Mouse (Mus musculus): ENCODE measurements around the gene Lrrn4cl. TPM values are rescaled to one million over a fixed set of nuclear protein-coding genes. Genes with fewer than 3 reads are reported as not detected.
A peak's percentile ranks its signal among the peaks of the same experiment; 100 is the strongest.
"Not testable (repeated sequence)": the region's sequence is repeated elsewhere in the genome, so short reads cannot be mapped to it uniquely, and the experiment has no call there.

Gene Lrrn4cl
- total RNA-seq, 2 experiments from 2014 or later = 0.30 to 0.55 TPM

DNA sequence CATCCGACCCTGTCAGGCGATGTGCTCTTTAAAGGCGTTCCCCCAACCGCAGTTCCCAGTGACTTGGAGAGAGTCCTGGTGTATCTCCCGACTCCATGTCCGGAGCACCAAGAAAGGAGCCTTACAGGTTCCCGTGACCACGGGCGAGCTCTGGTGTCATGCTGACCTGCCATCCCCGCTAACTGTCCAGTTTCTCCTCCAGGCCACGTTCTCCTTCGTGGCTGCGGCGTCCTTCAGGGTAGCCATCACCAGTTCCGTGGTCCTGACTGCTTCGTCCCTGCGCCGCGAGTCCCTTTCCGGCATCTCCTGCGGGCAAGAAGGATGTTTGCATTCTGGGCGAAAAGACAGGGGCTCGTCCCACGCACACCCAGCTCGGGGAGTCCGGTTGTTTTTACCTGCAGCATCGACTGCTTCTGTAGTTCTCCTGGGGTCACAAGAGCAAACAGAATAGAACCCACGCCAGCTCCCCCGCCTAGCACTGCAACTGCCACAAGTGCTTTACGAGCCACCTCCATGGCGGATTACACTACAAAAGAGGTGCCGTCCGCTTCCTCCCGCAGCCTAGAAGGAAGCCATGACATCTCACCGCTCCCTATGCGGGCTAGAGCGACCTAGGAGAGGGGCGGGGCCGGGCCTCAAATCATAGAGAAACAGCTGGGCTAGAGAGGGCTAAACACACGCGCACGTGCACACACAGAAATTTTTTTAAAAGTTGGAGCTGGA lies 29.9 kb downstream of the Lrrn4cl start, which contains the start of gene Uqcc3:
Uqcc3 (minus strand) TSS at position 613 of the 723 bp plus-strand sequence.
- peak; percentile 82 to 91 for DNase-seq (ENCODE audit: low spot score in 2 of 2)

DNA sequence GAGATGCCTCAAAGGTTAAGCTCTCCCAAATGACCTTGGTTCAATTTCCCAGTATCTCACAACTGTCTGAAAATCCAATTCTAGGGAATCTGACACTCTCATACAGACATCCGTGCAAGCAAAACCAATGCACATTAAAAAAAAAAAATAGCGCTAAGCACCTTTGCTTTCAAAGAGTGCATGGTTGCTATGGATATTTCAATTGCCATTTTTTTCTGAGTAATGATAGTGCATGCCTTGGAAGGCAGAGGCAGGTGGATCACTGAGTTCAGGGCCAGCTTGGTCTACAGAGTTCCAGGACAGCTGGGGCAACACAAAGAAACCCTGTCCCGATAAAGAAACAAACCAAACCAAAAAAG lies 30.4 kb downstream of the Lrrn4cl start:
- no peak for DNase-seq (ENCODE audit: low spot score in 2 of 2)

DNA sequence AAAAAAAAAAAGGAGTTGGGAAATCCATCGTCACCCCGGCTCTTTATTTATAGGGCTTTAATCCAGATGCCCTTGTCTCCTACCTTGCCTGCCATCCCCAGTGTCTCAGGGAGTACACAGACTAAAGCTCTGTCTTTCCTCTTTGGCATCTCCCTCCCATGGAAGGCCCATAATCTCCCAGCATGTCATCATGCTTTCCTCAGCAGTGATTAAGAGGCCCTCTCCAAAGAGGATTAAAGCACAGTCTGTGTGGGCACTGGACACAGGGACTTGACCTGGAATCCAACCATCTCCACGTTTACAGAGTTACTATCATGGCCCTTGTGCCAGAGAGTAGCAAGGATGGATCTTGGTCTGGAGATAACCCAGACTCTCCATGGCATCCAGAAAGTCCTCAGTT lies 33.0 kb downstream of the Lrrn4cl start, which contains the start of the genes Lbhd1 and Gm49403:
Lbhd1 (plus strand) TSS at position 117 of the 400 bp plus-strand sequence.
Gm49403 (plus strand) TSS at position 315 of the 400 bp plus-strand sequence.
- DNase-seq (ENCODE audit: low spot score in 2 of 2) = no peak

DNA sequence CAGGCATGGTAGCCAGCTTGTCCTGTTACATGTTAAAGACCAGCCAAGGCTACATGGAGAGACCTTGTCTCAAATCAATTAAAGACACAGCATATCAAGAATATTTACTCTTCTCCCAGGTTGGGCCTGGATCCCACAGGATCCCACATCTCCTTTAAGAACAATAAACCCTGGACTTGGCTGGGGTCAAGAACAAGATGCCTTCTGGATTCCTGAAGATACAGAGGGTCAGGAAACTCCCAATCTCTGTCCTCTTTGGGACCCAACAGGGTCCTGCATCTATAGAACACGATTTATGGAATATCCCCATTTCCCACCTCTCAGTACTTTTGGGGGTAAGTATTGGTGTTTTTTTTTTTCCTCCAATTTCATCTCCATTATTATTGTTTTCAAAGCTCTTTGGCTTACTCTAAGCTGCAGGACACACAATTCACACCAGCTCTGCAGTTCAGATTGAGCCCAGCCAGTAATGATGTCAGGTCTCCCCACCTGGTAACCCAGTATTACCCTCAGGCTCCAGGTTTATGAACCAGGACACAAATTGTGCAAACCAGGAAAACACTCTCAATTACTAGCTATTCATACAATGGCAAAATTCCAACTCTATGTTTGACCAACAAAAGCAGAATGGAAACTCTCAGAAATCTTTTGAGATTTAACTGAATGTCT lies 36.5 kb downstream of the Lrrn4cl start:
- DNase-seq (ENCODE audit: low spot score in 2 of 2) = no peak

DNA sequence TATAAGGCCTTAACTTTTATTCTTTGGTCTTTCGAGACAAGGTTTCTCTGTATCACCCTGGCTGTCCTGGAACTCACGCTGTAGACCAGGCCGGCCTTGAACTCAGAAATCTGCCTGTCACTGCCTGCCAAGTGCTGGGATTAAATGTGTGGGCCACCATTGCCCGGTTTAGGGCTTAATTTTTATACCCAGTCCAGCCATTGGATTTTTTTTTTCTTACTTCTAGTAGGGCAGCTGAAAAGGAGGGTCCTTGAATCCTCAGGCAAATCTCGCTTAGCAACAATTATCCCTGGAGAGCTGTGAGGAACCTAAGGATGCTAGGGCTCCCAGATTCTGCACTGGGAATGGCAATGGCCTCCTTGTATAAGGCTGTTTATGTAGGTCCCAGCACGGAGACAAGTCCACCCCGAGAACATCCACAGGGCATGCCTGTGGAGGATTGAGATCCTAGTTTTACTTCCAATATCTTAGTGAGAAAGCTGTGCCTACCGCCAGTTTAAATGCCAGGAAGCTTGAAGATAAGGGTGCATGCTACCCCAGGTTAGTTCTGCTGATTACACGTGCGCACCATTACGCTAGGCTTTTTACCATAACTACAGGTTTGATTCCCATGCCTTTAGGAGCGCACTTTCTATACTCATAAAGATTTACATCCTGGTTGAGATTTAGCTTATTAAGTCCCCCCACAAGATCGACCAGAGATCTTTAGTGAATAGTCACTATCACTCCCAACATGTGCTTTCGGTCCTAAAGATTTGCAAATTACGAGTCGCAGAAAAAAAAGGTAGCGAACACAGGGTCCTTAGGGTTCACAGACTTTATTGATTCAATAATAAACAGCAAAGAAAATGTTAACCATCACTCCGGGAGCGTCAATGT lies 37.3 kb downstream of the Lrrn4cl start:
- no peak for DNase-seq (ENCODE audit: low spot score in 2 of 2)

DNA sequence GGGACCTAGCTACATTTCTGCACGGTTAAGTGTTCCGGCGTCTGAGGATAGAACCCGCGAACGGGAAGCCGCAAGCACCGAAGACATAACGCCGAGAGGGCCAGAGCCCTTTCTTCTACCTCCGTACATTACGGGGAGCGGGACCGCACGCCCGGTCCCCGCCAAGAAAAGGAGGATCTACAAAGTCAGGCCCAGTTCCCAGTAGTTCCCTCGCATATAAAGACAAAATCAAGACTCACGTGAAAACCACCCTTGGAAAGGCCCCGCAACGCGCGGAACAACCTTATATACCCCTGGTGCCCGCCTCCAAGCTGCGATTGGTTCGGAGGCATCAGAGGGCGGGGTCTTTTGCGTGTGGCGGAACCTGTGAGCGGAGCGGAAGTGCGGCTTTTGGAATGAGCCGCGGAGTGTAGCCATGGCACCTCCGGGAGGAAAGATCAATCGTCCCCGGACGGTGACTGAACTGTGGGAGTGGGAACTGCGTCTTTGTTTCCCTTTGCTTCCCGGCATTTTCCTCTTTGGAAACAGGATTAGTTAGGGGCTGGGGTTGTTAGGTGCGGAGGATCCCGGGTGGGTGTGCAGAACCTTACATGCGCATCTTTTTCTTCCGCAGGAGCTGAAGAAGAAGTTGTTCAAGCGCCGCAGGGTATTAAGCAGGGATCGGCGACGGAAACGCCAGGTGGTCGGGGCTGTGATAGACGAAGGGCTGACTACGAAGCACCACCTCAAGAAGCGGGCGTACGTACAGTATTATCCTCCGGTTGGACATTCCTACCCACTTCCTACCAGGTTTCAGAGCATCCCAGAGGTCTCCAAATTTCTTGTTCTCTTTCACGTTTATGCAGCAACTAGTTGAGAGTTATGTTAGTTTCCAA lies 38.2 kb downstream of the Lrrn4cl start, which contains the start of the genes 1810009A15Rik and Gm49416:
1810009A15Rik (plus strand) TSS at position 343 of the 875 bp plus-strand sequence.
Gm49416 (plus strand) TSS at position 416 of the 875 bp plus-strand sequence.
- DNase-seq (ENCODE audit: low spot score in 2 of 2) = peak; percentile 91 to 96

DNA sequence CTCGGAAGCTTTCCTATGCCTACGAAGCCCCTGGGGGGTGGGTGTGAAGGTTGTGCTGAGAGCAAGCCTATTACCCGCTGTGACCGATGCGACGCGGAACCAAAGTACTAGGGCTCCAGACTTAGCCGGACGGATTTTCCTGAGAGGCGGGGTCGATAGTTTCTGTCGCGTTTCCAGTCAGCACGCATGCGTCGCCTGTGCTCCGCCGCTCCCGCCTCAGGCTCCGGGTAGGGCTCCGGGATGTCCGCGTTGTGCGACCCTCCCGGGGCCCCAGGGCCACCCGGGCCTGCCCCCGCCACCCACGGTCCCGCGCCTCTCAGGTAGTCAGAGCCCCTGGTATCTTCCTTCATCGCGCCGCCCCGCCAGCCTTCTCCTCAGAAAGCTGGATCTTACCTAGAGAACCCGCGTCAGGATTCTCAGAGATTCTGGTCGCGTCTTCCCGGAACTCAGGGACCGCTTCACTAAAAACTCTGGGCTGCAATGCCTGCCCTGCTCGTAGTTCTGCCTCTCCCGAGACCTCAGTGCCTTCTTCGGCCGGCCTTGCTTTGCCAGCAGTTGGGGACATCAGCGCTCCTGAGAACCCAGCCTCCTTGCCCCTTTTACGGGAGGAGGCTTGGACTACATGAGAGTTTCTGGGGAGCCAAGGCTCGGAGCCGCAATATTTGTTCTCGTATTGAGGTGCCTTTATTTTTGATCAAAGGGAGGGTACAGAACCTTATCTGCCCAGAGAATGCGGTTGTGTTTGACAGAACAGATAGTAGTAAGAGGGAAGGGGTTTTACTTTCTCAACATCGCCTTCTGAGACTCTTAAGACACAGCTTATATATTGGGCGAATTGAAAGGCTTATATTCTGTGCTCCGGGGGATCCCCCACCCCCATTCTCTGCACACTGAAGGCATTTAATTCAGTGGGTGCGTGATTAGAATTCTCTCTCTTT lies 42.5 kb downstream of the Lrrn4cl start, which contains the start of gene Ints5:
Ints5 (plus strand) TSS at position 177 of the 938 bp plus-strand sequence.
- peak; percentile 85 to 90 for DNase-seq (ENCODE audit: low spot score in 2 of 2)

DNA sequence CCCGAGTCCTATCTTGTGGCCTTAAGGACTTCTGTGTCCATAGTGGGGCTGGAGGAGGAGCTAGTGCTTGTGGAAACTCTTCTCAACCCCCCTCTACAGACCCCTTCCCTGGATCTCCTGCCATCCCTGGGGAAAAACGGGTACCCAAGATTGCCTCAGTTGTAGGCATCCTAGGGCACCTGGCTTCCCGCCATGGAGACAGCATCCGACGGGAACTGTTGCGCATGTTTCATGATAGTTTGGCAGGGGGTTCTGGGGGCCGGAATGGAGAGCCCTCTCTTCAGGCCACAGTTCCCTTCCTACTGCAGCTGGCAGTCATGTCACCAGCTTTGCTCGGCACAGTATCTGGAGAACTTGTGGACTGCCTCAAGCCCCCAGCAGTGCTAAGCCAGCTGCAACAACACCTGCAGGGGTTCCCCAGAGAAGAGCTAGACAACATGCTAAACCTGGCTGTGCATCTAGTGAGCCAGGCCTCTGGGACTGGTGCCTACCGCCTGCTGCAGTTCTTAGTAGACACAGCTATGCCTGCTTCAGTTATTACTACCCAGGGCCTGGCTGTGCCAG lies 44.9 kb downstream of the Lrrn4cl start:
- DNase-seq (ENCODE audit: low spot score in 2 of 2) = no peak

DNA sequence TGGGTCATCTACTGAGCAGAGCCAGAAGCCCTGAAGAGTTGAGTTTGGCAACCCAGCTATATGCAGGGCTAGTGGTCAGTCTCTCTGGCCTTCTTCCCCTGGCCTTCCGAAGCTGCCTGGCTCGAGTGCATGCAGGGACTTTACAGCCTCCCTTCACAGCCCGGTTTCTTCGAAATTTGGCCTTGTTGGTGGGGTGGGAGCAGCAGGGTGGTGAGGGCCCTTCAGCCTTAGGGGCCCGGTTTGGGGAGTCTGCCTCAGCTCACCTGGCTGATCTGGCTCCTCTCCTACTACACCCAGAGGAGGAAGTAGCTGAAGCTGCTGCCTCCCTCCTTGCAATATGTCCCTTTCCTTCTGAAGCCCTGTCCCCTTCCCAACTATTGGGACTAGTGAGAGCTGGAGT lies 45.7 kb downstream of the Lrrn4cl start:
- DNase-seq (ENCODE audit: low spot score in 2 of 2) = not testable (repeated sequence)

DNA sequence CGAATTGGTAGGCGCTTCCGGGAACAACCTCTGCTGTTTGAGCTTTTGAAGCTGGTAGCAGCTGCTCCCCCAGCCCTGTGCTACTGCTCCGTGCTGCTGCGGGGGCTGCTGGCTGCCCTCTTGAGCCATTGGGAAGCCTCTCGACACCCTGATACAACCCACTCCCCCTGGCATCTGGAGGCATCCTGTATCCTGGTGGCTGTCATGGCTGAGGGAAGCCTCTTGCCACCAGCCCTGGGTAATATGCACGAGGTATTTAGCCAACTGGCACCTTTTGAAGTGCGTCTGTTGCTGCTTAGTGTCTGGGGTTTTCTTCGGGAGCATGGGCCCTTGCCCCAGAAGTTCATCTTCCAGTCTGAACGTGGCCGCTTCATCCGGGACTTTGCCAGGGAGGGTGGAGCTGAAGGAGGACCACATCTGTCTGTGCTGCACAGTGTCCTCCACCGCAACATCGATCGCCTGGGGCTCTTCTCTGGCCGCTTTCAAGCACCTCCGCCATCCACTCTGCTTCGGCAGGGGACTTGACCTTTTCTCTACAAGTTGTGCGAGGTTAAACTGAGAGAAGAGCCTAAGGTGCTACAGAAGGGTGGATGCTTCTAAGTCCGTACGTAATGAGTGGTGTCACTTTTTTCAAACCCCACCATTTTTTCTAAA lies 46.8 kb downstream of the Lrrn4cl start:
- DNase-seq (ENCODE audit: low spot score in 2 of 2) = peak in 1 of 2 experiments; percentile 48

DNA sequence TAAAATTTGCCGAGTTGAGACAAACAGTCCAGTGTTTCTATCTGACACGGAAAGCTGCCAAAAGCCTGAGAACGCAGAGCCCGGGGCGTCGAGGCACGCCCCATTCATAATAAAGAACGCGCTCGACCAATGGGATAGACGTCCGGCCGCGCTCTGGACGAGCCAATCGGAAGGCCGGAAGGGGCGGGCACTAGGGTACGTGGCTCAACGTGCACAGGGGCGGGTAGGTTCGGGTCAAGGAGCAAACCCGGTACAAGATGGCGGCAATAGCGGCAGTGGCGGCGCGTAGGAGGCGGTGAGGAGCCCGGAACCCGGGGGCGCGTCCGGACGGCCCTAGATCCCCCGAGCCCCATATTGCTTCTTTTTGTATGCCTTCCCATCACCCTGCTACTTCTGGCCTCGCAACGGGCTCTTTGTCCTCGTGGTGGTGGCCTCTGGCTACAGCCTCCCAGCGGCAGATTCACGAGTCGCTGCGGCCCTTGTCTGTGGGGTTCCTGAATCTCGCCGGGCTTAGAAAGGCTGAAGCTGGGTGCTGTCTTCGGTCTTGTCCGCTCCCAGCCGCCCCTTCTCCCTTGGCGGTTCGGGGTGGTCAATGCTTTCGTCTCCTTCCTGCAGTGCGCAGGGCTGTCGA lies 47.4 kb downstream of the Lrrn4cl start, which contains the start of gene Ganab:
Ganab (plus strand) TSS at position 207 of the 631 bp plus-strand sequence.
- peak; percentile 93 to 97 for DNase-seq (ENCODE audit: low spot score in 2 of 2)

DNA sequence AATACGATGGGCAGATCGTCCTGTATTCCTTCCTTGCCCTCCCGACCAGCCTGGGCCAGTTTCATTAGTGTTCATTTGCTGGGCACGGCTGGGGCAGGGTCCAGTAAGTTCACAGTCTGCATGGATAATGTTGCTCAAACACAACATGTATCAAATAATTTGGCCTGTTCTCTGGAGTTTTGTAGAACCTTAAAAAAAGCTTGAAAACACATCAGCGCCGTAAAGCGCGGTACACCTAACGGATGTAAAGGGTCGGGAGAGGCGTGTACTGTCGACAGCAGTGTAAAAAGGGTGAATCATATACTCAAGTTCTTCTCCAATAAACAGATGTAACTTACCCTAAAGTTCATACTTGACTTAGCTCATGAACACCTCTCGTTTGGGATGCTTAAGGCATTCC lies 48.0 kb downstream of the Lrrn4cl start:
- DNase-seq (ENCODE audit: low spot score in 2 of 2) = no peak

DNA sequence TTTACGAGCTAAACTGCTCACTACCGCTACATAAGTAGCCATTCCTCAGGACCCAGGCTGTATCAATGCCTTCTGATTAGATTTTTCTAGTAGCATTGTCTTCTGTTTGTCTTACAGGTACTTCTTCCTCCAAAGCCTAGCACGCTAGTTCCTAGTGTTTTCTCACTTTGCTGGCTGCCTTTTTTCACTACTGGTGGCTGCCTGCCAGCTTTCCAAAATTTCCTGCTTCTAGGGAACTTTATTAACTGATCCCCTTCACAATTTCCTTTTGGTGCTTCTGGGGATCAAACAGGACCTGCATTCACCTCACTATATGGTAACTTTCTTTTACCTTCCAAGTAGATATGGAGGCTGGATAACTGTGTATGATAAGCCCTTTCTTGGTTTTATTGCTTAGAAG lies 48.5 kb downstream of the Lrrn4cl start:
- DNase-seq (ENCODE audit: low spot score in 2 of 2) = no peak

DNA sequence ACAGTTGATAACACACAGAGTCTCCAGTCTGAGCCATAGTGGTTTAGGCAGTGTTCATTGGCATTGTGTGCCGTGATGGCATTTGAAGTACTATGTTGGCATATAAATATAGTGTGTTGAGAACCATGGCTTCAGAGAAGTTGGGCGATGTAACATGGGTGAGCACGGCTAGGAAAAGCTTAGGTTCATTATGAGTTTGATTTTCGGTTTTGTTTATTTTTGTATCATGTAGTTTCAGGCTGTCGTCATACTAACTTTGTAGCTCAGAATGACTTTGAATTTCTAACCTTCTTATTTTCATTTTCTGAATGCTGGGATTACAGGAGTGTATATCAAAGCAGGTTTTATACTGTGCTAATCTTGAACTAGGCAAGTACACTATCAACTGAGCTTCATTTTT lies 52.8 kb downstream of the Lrrn4cl start:
- DNase-seq (ENCODE audit: low spot score in 2 of 2) = no peak
